Mouse (Mus musculus) left cerebral cortex, adult 9 months (tissue): ENCODE measurements at regions not wholly inside any gene's neighbourhood (a gene's known extent, or its start where the extent isn't known, plus 50 kb on each side); places are given as distances from the start of the nearest gene placed in this dataset.

Source experiments
- DNase-seq, 2 experiments: peaks; one replicate each; pipeline ENCODE4 v3.0.0; 2022; ENCODE audit warnings: low spot score in 2 of 2

DNA sequence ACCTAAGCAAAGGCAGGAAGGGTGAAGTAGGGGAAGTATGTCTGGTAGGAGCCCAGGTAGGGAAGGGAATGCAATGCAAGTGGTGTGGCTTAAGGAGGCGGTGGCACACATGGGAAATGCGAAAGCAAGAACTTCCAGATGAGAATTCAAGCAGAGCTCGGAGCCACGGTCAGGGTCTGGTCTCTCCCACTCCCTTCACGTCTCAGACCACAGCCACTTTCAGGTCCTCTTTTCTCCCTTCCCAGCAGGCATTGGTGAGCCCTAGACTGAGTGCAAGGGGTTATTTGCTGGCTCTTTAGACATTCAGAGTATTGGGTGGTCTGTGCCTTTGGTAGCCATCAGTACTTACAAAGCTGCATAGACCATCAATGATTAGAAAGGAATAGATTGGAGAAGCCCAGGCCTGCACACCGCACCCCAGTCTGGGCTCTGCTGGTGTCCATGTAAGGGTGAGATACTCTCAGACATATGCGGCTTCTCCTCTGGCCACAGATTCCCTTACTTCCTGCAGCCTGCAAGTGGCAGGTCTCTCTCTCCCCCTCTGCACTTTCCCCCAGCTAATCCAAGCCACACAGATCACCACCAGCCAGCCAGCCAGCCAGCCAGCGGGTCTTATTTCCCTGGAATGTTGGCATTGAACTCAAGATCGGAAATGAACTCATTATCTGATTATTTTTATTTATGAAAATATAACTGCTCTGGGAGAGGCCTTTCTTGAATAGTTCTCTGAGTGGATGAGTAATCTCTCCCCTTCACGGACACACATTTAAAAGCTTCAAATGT lies 113.6 kb downstream of the Zfp36l2 start:
- peak in 1 of 2 experiments; percentile 22 for DNase-seq

DNA sequence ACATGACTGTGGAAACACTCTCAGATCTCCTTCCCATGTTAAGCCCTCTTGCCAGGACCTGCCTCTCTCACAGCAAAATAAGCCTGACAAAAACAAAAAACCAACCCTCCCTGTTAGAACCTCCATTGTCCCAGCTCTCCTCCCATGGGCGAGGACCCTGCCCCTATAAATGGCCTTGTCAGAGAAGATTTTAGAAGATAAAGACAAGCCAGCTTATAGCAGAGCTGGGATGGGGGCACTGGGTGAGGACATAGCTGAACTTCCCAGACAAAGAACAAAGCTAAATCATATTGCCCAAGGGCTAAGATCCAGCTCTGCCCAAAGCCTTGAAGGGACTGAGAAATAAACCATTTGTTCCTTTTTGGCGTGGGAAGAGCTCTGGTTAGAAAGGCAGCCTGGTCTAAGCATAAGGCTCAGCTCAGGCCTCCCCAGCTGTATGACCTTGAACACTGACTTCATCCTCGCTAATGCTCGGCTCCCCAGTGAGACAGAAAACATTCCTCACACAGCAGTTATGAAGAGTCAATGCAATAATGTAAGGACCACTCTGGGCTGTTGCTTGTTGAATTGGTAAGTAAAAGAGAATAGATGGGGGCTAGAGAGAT lies 115.2 kb downstream of the Zfp36l2 start:
- no peak for DNase-seq

DNA sequence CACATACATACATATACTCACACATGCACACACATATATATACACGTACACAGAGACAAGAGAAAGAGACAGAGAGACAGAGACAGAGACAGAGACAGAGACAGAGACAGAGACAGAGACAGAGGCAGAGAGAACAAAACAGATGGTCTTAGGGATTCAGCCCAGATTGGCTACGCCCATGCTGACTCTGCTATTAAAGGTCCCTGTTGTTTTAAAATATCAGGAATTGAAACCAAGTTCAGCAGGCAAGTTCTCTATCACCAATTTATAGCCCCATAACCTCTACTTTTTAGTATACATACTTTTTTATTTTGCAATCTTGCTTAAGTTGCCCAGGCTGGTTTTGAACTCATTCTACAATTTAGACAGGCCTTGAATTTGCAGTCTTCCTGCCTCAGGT lies 115.9 kb downstream of the Zfp36l2 start:
- DNase-seq, result no peak

DNA sequence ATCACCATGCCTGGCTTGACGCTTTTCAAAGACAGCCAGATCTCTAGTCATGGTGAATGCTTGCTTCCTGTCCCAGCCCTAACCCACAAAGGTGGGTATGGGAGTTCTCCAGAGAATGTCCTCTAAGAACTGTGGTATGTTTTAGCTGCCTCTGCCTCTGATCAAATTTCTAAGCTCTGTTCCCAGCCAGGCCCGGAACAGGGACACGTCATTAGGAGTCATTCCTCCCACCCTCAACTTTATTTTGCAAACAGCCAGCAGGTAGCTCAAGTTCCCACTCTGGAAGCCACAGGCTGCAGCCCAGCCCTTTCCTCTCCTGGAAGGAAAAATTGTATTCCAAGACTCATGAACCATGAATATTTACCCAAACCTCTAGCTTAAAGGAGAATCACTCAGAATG lies 117.2 kb downstream of the Zfp36l2 start:
- DNase-seq, result no peak

DNA sequence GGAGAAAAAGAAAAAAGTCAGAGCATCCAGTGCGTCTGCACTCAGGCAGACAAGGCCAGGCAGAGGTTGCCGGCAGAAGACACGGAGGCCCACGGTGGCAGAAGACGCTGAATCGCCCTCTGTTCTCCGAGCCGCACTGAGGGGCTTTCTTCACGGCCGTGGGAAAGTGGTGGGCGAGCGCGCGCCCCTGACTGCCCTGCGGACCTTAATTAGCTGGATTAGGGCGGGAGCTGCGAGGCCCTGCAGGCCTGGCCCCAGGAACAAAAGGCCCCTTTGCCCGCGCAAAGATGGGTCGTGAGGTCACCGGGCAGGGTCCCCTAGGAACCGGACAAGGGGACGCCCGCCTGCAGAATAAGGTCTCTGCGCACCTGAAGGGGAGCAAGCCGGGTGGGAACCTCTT lies 120.6 kb downstream of the Zfp36l2 start:
- DNase-seq, result no peak

DNA sequence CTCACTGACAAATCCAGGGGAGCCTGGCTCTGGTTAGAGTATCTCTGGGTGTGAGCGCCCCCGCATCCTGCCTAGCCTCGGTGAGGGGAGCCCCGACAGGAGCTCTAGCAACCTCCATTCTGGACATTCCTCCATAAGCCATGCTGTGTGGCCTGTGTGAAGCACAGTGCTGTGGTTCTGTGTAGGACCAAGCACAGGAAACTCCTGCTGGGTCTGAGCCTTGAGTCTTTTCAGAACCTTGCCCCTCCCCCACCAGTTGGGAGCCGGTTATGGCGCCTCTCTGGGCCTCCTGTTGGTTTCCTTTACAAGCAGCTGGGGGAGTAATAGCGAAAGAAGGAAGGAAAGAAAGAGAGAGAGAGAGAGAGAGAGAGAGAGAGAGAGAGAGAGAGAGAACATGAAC lies 124.0 kb downstream of the Zfp36l2 start:
- DNase-seq, result no peak

DNA sequence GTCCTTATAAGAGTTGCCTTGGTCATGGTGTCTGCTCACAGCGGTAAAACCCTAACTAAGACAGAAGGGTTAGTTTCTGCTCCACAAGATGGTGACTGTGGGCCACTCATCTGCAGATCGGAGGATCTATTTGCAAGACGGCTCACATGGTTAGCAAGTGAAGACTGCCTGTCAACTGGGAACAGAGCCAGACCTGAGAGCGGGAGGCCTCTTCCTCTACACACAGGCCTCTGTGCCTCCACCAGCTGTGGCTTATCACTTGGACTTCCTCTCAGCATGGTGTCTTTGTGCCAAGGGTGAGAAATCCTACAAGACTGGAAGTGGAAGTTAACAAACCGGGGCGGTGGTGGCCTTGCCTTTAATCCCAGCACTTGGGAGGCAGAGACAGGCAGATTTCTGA lies 126.1 kb downstream of the Zfp36l2 start:
- DNase-seq, result peak in 1 of 2 experiments; percentile 13

DNA sequence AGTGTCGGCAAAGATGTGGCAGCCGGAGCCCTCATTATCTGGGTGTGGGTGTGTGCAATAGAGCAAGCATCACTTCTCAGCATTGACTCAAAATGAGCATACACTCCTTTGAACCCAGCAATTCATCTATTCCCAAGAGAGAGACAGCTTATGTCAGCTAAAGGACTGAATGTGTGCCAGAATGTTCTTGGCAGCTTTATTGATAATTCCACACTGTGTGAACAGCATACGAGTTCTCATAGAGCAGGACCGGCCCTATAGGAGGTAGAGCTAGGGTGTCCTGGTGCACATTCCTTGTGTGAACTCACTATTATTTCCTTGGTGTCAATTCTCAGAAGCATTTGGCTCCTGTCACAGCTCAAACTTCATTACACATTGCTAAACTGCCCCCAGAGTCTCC lies 131.3 kb downstream of the Zfp36l2 start:
- DNase-seq, result no peak

DNA sequence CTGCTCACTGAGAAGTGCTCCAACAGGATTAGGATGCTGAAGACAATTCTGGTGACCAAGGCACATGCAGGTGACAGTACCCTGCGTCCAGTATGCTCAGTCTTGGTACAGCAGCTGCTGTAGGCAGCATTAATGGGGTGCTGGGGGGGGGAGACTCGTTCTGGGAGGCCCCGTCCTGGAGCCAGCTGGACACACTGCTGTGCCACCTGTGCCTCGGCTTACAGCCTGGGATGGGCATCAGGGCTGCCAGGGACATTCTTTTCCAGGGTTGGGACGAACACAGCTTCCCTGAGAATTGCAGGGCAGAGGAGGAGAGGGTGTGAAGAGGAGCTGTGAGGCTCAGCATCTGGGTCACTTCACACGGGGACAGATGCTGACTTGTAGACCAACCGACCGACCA lies 135.3 kb downstream of the Zfp36l2 start:
- DNase-seq, result no peak

DNA sequence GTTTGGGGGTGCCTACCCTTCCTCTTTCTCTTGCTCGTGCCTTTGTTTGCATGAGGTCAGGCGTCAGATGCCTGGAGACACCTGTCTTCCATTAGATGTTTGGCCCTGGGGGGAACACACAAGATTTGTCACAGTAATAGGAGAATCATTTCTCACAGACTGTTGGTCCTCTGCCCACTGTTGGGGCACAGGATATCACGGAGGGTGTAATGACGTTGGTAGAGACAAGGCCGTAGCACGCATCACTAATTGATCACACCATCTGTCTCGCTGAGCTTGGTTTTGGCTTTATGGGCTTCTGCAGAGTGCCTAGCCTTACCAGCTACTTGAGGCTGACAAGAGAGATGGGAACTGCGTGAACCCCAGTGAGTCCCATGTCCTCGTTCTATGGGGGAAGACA lies 136.5 kb downstream of the Zfp36l2 start:
- DNase-seq, result no peak

DNA sequence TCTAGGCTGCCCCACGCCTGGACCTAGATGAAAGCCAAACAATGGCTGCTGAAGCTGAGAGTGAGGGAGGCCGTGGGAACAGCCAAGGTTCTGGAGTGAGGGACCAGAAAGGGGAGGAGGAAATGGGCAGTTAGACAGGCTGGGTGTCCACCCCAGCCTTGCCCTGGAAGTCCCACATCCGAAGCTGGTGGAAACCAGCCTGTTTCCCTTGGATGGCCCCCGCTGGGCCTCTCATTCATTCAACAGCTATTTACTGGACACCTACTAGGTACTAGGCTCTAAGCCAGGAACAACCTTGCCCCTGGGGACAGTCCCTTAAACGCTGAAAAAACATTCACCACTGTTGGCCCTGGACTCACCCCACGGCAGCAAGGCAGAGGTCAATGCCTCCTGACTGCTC lies 139.2 kb downstream of the Zfp36l2 start:
- no peak for DNase-seq

DNA sequence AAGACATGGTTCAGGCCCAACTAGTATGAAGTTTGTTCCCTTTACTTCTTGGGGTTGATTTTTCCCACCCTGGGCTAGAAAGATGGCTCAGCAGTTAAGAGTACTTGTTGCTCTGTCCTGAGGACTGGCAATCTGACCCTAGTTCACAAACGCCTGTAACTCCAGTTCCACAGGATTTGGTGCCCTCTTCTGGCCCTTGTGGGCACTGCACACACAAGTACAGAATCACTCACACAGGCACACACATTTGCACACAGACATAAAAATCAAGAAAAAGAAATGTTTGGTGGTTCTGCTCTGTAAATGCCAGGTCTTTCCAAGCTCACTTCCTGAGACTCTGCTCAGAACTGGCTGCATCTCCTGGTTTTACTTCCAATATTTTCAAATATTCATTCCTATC lies 140.2 kb downstream of the Zfp36l2 start:
- DNase-seq, result no peak

DNA sequence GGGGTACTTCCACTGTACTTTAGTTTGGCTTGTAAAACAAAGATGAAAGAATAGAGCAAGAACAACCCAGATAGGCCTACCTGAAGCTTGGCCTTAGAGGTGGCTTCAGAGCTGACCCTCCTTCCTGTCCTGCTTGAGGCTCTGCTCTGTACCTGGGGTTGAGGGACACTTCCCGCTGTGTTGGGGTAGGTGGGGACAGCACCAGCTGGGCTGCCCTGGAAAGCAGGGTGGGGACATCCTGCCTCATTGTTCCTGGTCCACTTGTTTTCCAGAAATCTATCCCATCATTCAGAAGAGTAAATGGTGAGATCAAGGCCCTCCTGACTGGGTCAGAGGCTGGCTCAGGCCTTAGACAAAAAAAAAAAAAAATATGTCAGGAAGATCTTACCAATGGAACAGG lies 141.9 kb downstream of the Zfp36l2 start:
- no peak for DNase-seq

DNA sequence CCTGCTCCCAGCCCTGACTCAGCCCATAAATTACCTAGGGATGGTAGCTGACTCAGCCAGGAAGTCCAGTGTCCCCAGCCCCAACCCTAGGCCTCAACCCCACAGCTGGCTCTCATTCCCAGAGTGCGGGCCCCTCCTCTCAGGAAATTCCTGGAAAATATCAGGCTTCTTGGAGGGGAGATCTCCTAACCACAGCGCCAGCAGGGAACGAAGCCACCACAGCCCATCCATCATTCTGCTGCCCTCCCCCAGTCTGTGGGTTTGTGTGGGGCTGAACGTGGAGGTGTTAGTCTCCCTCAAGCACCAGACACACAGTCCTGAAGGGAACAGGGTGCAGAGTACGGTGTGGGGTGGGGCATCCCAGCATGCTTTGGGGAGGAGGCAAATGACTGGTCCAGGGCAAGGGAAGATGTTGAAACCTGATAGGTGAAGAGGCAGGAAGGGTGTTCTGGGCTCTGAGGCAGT lies 143.2 kb downstream of the Zfp36l2 start:
- DNase-seq, result no peak

DNA sequence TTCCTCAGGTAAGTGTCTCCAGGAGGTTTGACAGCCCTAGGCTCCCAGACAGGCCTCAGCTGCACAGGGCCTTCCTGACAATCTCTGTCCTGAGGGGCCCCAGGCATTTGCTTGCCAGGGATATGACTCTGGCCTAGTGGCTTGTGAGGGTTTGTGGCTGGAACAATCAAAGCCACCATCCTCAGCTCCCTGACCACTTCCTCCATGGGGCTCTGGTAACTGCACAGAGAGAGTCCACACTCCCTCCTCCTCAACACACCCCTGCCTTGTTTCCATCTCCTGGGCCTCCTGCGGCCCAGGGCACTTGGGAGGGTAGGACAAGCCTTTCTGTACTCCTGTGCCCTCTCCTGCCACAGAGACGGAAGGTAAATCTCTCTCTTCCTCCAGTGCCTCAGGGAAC lies 144.6 kb downstream of the Zfp36l2 start:
- no peak for DNase-seq

DNA sequence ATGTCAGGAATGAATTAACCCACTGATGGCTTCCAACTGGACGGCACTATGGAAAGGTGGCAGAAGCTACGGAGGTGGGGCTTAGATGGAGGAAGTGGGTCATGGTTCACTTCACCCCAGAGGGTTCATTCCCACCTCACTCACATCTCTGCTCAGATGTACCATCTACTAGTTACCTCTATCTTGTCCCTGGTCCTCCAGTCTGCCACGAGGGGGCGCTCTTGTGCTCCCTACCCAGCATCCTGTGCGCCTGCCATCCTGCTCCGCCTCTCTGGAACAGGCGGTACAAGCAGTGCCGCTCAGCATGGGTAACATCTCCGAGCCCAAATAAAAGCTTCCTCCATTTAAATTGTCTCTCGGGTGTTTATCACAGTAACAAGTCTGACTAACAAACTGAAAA lies 148.3 kb downstream of the Zfp36l2 start:
- no peak for DNase-seq

DNA sequence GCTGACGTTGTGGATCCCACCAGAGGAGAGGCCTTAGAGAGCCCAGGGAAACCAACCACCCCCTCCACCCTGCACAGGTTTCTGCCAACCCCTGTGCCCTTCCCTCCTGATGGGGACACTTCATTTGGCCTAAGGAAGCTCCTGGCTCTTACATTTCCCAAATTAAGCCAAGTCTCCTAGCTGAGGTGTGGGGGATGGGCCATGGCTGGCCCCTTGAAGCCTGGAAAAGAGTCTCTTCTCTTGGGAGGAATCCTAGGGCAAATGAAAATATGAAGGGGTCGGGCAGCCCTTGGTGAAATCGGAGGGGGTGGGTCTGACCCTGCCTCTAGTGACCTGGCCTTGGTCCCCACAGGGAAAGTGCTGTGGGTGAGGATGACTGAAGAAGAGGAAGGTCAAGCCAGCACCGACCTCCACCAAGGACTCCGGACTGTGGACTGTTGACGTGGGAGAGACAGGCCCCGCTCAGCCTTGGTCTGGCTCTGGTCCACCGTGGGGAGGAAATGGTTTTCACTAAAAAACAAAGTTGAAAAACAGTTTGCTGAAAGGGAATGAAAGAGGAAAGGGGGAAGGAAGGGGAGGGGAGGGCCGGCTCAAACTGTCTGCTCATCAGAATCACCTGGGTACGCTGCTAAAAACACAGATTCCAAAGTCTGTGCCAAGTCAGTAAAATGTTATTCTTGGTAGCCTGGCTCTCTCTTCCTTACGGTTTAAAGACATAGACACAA lies 150.0 kb downstream of the Zfp36l2 start:
- DNase-seq, result no peak

DNA sequence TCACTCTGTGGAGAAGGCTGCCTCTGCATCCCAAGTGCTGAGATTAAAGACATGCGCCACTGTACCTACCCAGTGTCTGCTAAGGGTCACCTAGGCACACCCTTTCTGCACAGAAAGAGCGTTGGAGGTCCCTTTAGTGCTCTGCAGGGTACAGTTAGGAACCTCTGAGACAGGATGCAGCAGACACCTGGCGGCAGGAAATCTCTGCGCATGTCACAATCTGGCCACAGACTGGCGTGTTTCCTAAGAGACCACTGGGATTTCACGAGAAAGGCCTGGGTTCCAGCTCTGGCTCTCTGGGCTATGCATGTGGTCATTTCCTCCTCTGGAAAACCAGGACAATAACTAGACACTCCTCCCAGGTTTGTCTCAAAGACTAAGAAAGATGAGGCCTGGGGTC lies 151.7 kb downstream of the Zfp36l2 start:
- DNase-seq, result no peak

DNA sequence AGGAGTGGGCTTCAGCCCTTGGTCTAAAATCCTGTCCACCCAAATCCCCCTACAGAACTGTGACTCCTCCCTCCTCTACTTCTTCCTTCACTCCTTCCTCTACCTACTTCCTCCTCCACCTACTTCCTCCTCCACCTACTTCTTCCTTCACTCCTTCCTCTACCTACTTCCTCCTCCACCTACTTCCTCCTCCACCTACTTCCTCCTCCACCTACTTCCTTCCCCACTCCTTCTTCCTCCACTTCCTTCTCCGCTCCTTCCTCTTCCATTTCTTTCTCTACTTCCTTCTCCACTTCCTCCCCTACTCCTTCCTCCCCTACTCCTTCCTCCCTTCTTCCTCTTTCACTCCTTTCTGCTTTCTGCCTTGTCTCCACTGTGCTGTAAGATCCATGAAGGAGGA lies 152.9 kb downstream of the Zfp36l2 start:
- no peak for DNase-seq

DNA sequence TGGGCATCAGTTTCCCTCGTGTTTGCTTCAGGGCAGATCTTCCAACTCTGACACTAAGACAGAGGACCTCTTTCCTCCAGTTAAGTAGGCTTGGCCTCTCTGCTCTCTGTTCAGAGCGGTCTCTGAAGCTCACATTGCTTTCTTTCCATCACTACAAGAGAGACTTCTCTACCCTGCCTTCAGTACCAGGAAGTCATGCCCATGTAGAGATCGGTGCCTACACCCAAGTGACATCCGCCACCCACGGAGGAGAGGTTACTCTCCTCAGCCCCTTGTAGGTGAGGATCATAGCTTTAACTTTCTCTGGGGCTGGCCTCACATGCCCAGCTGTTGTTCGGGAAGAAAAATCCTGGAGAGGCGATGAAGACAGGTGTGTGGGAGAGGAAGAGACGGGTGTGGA lies 155.3 kb downstream of the Zfp36l2 start:
- no peak for DNase-seq

DNA sequence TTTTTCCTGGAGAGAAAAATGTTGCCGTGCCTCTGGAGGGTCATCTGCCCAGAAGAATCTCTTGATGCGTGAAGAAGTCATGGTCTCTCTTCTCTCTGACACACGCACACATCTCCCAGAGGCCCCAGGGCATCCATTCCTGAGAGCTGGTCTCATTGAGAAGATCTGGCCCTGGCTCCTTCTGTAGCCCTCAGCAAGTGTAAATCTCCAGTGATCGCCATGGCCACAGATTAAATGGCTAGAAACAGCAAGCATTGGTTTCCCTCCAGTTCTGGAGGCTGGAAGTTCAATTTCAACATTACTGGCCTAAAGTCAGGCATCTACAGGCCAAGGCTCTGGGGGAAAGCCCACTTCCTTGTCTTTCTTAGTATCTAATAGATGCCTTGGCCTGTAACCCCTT lies 155.9 kb downstream of the Zfp36l2 start:
- no peak for DNase-seq

DNA sequence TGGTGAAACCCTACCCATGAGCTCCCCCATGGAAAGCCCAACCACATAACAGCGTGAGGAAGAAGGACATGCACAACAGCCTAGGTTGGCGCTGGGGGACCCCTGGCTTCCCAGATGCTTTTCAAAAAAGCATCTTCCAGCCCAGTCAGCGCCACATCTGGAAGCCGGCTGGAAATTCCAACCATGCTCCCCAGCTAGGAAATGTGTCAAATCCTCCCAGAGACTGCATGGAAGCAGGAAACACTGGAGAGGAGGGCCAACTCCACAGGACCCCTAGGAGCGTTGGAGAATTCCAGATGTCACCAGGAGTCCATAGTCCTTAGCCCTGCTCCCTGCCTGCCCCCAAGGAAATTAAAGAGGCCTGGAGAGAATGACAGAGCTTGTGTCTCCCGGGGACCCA lies 156.4 kb downstream of the Zfp36l2 start:
- DNase-seq, result no peak

DNA sequence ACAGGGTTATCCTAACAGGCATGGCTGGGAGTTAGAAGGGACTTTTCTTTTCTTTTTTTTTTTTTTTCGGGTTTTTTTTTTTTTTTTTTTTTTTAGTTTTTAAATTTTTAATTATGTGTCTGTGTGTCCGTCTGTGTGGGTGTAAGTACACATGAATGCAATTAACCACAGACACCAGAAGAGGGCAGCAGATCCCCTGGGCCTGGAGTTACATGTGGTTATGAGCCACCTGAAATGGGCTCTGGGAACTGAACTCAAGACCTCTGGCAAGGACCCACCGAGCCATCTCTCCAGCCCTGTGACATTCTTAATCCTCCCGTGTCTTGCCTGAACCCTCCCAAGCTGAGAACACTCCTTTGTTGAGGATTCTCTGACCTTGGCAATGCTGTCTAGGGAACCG lies 157.0 kb downstream of the Zfp36l2 start:
- no peak for DNase-seq
